Mouse (Mus musculus): ENCODE results near the gene Irgm2.
"Not testable (repeated sequence)": the region's sequence is repeated elsewhere in the genome, so short reads cannot be mapped to it uniquely, and the experiment has no call there.

The Irgm2 gene

DNA sequence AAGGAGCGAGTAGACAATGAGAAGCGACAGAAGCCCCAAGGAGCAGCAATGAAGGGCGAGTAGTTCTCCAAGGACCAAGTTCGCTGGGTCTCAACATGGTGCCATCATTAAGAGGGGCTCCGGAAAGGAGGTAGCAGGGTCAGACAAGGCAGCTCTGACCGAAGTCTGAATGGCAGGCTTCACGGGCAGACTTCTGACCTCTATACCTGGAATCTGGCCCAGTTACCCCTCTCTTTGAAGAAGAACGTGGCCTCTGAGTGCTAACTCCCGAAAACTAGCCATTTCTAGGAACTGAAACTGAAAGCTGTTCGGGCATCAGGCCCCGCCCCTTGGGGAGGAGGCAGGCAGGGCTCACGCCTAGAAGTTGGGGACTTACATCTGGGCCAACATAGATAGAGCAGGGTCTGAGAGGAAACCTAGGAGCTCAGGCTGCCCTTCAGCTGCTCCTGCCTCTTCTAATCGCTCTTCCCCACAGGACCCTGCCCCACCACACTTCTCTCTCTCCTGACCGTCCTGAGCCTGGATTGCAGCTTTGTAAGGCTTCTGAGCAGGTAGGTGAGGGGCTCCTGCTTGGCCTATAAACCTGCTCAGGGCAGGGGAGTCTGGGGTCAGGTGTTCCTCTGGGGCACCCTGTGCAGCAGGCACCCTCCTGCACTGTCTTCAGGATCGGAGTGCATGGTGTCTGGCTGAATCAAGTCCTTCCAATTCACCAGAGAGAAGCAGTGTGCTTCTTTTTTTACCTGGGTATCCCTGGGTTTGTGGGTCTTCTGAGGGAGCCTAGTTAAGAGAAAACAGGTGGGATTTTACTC, at the start of gene Irgm2, which contains the start of gene Igtp:
Gene Irgm2 (plus strand): TSS at position 390 of the 809 bp plus-strand sequence.
Gene Igtp (plus strand): TSS at position 328 of the 809 bp plus-strand sequence.
- peak; percentile 37 for DNase-seq

GRCm38 (mm10) chr11:58155458-58155857, 44.0 kb upstream of the Irgm2 start:
- no peak for DNase-seq

- DNase-seq, result no peak
Observed at GRCm38 (mm10) chr11:58156871-58157270, 42.5 kb upstream of the Irgm2 start.

DNA sequence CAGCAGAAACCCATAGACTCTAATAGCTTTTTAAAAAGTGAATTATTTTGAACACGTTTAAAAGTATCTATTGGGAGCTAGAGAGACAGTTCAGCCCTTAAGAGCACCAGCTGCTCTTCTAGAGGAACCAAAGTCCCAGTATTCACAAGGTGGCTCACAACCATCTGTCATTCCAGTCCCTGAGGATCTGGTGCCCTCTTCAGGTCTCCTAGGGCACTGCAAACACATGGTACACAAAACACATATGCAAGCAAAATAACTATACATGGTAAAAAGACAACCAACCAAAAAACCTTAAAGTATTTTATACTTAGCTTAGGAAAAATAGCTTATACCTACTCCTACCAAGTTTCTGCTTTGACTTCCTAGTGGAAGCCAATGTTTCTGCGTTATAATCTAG, 34.3 kb upstream of the Irgm2 start:
- DNase-seq, result no peak

- DNase-seq, result no peak
Observed at GRCm38 (mm10) chr11:58167822-58168166, 31.6 kb upstream of the Irgm2 start.

DNA sequence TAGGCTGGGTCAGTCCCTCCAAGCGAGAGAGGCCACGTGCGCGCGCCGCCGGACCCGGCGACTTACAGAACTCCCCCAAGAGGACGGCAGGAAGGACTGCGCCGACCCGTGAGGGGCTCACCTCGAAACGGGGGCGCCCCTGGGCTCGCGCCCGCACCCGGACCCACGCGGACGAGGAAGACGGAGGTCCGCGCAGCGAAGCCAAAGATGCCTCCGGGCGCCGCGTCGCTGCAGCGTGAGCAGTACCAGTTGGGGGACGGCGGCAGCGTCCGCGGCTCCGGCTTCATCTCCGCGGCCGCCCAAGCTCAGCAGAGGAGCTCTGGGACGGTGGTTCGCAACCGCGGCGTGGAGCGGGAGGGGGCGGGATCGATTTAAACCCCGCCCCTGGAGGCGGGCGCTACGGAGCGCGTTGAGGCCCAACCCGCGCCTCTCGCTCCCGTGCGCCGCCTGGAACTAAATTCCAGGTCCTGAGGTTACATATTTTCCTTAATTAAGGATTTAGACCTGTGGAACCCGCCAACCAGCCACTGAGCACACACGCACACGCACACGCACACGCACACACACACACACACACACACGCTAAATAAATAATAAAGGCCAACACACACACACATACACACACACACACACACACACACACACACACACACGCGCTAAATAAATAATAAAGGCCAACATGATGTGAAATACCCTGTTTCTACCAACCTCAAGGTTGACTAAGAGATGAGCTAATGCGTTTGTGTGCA, 31.1 kb upstream of the Irgm2 start, which contains the start of gene Gemin5:
Gene Gemin5 (minus strand): TSS at position 373 of the 749 bp plus-strand sequence.
- peak; percentile 87 for DNase-seq

- no peak for DNase-seq
Observed at GRCm38 (mm10) chr11:58169666-58170065, 29.8 kb upstream of the Irgm2 start.

DNA sequence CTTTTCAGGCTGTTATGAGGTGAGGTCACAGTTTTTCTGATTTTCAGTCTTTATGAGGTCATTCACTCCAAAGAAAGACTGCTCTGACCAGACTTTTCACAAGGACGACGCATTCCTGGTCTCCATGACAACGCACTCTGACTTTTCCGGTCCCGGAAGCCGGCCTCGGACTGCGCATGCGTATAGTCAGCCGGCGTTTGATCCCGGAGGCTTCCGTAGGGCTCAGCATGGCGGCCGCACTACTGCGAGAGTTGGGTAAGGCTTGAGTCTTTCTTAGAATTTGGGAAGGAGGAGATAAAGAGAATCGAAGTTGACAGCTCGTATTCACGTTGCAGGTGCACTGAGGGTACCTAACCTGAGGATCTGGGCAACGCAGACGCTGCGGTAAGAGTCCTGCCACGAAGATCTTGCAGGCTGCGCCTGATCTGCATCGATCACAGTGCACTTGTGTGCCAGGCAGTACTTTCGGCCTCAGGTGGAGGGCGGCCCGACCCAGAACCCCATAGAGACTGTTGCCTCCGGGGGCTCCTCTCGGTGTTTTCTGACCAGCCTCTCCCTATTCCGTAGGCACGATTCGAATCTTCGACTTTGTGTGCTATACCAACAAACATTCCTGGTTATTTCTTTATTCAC, 27.8 kb upstream of the Irgm2 start, which contains the start of gene Mrpl22:
Gene Mrpl22 (plus strand): TSS at position 203 of the 633 bp plus-strand sequence.
- DNase-seq, result peak; percentile 93

GRCm38 (mm10) chr11:58179563-58179962, 19.9 kb upstream of the Irgm2 start:
- DNase-seq, result peak; percentile 75

DNA sequence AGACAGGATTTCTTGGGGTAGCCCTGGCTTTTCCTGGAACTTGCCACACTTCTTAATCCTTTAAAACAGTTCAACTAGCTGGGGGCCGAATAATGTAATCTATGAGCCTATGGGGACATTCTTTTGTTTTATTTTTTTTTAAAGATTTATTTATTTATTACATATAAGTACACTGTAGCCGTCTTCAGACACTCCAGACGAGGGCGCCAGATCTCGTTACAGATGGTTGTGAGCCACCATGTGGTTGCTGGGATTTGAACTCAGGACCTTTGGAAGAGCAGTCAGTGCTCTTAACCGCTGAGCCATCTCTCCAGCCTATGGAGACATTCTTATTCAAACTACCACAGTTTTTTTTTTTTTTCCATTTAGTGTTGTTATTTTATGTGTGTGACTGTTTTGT, 19.4 kb upstream of the Irgm2 start:
- DNase-seq, result not testable (repeated sequence)

DNA sequence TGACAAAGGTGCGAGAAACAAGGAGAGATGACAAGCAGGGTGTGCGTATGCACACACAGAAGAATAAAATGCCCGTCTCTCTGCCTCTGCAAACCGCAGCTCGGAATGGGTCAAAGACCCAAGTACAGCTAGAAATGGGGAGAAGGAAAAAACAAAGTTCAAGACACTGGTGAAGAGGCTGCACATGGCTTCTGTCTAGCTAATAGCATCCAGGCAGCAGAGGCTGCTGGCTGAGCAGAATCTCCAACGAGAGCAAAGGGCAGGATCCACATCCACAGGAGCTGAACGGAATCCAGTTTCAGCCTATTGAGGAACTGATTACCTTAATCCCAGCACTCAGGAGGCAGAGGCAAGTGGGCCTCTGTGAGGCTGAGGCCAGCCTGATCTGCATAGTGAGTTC, 18.7 kb upstream of the Irgm2 start:
- no peak for DNase-seq

DNA sequence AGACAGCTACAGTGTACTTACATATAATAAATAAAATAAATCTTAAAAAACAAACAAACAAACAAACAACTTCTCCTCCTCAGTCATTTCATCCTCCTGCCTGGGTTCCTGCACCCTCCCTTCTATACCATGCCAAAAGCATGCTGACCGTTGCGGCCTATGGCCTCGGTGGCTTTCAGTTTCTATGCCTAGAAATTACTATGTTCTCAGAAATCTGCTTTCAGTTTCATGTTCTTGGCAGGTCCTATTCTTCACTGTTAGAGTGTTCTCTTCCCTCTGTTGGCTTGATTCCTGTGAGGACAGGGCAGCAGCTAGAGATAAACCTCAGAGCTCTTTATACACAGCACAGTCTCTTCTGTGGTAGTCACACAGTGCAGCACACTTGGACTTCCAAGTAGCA, 15.8 kb upstream of the Irgm2 start:
- no peak for DNase-seq

DNA sequence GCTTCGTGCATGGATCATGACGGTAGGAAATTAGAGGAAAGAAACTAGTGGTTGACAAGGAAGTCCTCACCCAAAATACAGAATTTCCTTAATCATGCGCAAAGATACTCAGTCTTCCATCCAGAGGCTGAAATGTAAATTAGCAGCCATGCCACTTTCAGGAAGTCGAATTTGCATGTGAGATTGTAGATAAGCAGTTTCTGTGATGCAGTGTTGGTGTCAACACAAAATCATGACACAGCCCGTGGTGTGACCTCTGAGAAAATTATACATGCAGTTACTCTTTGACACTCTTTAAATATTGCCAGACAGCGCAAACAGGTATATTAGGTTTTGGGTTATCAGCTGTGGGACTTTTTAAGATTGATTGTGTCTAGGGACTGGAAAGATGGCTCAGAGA, 9.7 kb upstream of the Irgm2 start:
- no peak for DNase-seq

GRCm38 (mm10) chr11:58193326-58193725, 6.1 kb upstream of the Irgm2 start:
- peak; percentile 53 for DNase-seq

DNA sequence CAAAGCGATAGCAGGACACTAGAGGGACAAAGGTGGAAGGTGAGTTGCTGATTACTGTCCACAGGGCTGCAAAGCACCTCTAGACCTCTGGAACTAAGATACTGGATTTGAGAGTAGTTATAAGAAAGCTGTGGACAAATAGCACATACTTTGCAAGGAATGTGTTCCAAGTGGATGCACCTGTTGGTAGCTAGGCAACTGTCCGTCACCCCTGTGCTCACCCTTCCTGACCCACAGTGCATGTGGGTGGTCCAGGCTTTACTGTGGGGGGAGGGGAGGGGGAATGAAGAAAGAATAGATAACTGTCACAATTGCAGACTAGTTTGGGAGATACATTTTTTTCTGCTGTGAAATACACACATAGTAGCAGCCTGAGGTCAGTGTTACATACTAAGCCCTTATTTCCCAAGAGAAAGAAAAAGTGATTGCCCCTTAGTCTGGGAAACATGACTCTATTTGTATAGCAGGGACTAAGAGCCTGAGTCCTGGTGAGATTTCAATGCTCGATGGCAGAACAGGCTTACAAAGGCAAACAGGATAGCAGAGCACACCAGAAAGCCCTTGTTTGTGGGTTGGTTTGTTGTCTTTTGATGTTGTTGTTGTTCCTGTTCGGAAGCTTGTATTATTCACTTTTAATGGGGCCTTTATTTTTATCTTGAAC, 5.4 kb upstream of the Irgm2 start:
- no peak for DNase-seq

- DNase-seq, result no peak
Observed at GRCm38 (mm10) chr11:58198663-58199062, 755 bp upstream of the Irgm2 start.

DNA sequence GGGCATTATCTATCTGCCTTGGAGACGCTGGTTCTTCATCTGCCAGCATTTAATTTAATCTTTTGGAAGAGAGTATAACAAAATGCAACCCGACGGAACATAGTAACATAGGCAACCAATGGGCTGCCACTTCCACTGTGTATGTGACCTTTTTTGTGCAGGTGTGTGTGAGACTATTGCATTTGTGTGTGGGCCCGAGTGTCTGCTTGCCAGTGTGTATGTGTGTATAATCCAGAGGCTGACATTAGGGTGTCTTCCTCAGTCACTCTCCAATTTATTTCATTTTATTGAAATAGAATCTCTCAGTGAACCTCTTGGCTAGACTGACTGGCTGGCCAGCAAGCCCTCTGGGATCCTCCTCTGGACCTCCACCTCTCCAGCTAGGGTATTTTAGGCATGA, 808 bp downstream of the Irgm2 start:
- no peak for DNase-seq

DNA sequence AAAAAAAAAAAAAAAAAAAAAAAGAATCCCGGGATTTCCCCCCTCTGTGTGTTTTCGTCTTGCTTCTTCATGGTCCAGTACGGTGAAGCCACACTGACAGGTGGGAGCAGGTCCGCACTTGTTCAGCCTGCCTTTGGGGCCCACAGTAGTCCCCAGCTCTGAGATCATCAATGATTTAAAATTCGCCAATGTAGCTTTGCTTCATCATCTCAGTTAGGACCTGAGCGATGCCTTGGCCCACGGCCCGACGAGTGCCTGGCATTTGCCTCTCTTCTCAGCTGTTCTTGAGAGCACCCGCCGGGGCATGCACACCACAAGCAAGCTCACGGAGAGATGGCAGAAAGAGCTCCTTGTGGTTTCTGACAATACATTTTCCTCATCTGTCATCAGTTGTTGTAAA, 1.6 kb downstream of the Irgm2 start:
- no peak for DNase-seq

GRCm38 (mm10) chr11:58210321-58210886, 11.0 kb downstream of the Irgm2 start:
- no peak for DNase-seq

- DNase-seq, result no peak
Observed at GRCm38 (mm10) chr11:58211062-58211681, 11.8 kb downstream of the Irgm2 start.

DNA sequence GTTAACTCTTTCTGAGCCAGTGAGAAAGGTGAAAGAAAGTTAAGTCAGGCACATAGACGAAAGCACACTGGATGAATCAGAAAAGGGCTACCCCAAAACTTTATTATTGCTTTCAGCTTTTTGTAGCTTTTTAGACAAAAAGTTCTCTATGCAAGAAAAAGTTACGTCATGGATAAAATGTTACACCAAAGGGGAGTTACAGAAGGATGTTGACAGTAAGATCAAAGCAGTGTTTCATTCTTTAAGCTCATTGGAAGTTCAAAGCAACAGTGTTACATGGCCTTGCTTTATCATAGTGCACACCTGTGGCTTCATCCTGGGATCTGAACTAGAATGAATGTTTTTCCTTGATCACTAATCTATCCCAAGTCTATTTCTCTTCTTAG, 12.3 kb downstream of the Irgm2 start:
- DNase-seq, result no peak

- no peak for DNase-seq
Observed at GRCm38 (mm10) chr11:58213673-58214342, 14.4 kb downstream of the Irgm2 start.
